Mouse (Mus musculus) embryonic facial prominence, embryonic 15.5 days (tissue): ENCODE measurements around the gene Gm20696. TPM values are rescaled to one million over a fixed set of nuclear protein-coding genes. Genes with fewer than 3 reads are reported as not detected.

ENCODE experiments used
- microRNA-seq: library from miRNA; unstranded; fragments of <30 nt; microRNA quantifications from one replicate; pipeline ENCODE4, GENCODE M21; 2016; ENCODE audit warnings: borderline number of aligned reads
- polyA plus RNA-seq: library from polyadenylated mRNA; unstranded; fragments of >200 nt; fragmentation: Nextera tagmentation; extraction: Ambion mirVana; gene quantifications from 2 replicates; pipeline ENCODE4 v1.2.1, GENCODE M21; 2015

Gene Gm20696
- polyA plus RNA-seq, 1 experiment from 2014 or later: 1.7 TPM

Small RNAs within 50 kb of the gene (microRNA-seq; reads per million reads assigned to microRNA genes)
- gene Gm22328: not detected

Other genes with a start within 250 kb of the Gm20696 start
- gene Foxp1, start 144.1 kb downstream of the Gm20696 start, polyA plus RNA-seq: 67.3 and 77.5 TPM in 2 replicates
- 14.9 and 16.1 TPM in 2 replicates for gene Eif4e3, start within 50 bp of the Gm20696 start, polyA plus RNA-seq
- gene Gpr27, start 25.9 kb upstream of the Gm20696 start, polyA plus RNA-seq: 7.0 and 7.5 TPM in 2 replicates
- gene Prok2, start 59.6 kb upstream of the Gm20696 start, polyA plus RNA-seq: 2.1 and 2.3 TPM in 2 replicates